Mouse (Mus musculus) ES-E14 (cell line): Measurements from ENCODE around the gene Cd24a.

Experiments used
- MAFK ChIP-seq: IDR thresholded peaks from 2 replicates; pipeline ENCODE4 v1.6.1; 2014; ENCODE audit warnings: mild to moderate bottlenecking, low read depth, low read length, inconsistent platforms; ENCODE audit not compliant: insufficient read depth
- ZNF384 ChIP-seq: IDR thresholded peaks from 2 replicates; pipeline ENCODE4 v1.6.1; 2012; ENCODE audit warnings: low read depth, low read length, inconsistent platforms

DNA sequence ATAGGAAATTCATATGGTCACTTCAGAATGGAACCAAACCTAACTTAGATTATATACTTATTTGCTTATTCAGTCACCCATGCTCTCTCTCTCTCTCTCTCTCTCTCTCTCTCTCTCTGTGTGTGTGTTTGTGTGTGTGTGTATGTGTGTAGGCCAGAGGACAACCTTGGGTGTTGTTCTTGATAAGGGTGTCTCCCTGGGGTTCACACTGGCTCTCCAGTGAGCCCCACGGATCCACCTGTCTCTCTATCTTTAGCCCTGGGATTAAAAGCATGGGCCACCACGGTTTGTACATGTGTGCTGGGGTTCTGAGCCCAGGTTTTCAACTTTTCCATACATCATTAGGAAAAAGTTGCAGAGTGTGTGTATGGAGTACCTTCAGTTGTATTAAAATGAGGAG is 41.9 kb downstream of the Cd24a start:
- no peak for TF ChIP-seq MAFK
- no peak for TF ChIP-seq ZNF384
